Mouse (Mus musculus): ENCODE measurements at regions not wholly inside any gene's neighbourhood (a gene's known extent, or its start where the extent isn't known, plus 50 kb on each side); places are given as distances from the start of the nearest gene placed in this dataset.
A peak's percentile ranks its signal among the peaks of the same experiment; 100 is the strongest.

DNA sequence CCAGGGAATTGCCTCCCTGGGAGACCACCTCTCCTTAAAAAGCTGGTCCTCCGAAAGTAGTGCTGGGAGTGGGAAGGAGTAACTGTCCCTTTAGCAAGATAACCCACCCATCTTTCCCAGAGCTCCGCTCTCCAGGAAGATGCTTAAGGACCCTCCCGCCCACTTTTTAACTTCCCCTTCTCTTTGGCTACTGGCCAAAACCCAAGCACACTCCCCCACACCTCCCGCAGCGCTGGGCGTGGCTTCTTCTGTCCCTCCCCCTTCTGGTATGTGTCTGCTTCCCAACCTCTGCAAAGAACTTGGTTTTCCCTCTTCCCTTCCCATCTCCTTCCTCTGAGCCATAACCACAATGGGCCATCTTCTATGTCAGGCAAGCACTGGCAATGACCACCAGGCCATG lies 85.4 kb downstream of the Rpap3 start:
- no peak for DNase-seq

DNA sequence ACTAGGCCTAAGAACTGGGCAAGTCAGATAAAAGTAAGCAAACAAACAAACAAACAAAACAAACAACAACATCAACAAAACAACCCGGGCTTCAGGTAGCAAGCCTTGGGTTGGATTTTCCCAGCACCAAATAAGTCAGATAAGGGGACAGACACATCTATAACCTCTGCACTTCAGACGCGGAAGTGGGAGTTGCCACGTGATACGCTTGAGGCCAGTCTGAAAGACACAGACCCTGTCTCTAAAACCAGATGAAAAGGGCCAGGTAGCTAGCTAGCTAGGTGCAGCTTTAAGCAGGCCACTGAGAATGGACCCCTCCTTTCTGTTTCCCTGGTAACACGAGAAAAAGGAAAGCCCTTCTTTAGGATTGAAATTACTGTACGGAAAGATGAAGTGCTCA lies 85.9 kb downstream of the Rpap3 start:
- DNase-seq, result no peak

DNA sequence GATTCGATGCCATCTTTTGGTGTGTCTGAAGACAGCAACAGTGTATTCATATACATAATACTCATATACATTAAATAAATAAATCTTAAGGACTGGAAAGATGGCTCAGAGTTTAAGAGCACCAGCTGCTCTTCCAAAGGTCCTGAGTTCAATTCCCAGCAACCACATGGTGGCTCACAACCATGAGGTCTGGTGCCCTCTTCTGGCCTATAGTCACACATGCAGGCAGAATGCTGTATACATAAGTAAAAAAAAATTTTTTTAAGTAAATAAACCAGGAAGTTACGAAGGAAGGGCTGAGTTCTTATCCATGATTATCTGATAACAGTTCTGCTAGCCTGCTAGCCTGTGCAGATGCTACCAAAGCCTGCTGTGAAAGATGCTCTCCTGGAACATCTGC lies 93.3 kb downstream of the Rpap3 start:
- DNase-seq, result no peak

DNA sequence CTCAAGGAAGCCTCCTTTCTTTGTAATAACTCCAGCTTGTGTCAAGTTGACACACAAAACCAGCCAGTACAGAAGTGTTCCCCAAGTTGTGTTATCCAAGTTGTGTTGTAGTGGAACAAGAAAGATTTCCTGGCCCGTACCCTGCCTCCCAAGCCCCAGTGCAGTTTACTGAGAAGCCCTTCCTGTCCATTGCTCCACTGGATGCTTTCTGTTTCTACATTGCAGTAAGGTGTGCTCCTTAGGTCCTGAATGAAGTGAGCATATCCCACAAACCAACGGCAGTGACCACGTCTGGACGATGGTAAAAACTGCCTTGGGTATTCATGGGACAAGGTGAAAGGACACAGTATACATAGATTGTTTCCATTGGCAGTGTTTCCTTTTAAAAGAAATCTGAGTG lies 94.9 kb downstream of the Rpap3 start:
- no peak for DNase-seq

DNA sequence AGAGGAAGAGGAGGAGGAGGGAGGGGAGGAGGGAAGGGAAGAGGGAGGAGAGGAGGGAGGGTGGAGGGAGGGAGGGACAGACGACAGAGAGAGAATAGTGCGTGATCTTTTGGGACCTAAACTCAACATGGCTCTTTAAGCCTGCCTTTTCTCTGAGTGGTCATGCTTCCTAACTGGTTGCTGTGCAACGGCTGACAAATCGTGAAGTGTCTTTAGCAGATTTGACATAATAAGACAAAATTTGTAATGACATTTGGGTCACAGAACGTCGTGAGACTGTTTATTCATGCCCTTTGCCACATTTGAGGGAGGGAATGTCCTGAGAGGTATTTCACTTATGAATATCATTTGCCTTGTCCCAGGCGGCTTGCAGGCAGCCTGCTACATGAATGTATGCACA lies 96.1 kb downstream of the Rpap3 start:
- DNase-seq, result no peak

DNA sequence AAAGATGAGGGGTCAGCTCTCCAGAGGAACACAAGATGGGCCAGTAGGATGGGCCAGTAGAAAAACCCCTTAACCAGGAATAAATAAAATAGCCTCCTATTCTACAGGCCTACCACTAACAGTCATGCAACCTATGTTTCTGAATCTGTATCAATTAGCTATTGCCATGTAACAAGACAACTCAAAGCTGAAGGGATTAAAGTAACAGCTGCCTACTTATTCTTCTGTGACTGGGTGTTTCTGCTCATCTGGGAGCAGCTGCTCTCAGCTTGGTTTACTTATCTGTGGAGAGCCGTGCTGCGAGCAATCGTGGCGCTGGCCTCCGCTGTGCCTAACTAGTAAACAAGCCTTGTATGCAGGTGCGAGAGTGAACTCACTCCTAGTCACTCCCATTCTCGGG lies 97.0 kb downstream of the Rpap3 start:
- no peak for DNase-seq

DNA sequence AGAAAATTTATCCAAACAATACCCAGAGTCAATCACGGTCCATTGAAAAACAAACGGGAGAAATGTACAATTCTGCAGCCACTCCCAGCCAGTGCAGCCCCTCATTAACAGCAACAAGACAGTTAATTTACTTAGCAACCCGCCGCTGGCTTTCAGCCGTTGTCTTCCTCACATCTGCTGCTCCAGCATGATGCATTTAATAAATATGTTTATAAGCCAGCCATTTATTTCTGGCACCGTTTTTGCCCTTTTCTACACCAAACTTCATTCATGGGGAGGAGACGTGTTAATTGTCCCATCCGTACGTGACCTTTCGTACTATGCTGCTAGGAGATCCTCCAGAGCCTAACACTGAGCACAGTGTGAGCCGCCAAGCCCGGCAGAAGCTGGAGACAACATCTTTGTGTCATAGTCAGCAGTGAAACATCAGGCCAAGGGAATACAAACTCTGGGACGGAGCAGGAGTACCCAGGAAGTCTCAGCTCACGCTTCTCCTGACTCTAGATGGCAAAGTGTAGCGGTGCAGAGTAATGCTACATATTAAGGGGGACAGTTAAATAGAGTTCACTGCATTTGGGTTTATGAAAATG lies 97.9 kb downstream of the Rpap3 start:
- DNase-seq, result peak; percentile 31 to 37

DNA sequence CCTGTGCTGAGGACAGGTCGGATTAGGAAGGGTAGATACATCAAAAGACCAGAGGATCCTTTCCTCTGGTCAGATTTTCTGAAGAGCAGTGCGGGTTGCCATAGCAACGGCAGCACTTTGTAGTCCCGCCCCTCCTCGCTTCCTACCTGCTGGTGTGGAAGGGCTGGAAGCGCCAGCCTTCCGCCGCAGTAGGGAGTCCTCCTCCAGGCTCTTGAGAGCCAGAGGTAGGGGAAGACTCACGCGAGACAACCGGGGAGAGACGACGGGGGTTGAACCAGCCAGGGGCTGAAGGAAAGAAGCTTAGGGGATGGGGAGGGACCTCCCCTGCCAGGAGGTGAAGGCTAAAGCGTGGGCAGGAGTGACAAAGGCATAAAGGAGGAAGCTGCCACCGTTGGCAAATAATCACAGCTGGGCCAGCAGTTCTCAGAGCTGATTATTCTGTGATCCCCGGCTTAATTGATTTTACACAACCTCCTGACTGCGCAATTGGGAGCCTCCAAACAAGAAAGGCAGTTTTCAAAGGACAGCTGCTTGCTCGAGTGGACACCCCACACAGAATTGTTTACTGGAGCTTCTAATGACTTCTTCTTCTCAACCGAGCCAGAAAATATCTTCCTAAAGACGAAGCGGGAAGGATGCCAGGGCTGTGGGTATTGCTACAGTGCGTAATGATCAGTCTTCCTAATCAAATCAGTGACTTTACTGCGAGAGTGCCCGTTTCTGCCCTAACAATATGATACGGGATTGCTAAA lies 98.8 kb downstream of the Rpap3 start:
- DNase-seq, result peak; percentile 90 to 91

DNA sequence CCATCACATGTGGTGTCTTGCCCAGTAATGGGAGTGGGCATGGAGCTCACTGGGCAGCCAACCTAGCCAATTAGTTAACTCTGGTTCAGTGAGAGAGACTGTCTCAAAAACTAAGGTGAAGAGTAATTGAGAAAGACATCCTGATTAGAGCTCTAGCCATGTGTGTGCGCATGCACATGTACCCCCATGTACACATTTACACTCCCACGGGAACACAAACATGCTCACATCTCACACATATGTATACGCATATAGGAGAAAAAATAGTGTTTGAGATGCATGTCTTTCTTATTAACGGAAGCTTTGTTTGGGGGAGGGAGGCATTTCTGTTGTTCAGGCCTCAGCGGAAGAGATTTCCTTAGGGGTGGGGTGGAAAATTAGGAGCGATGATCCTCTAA lies 99.4 kb downstream of the Rpap3 start:
- peak; percentile 46 to 65 for DNase-seq

DNA sequence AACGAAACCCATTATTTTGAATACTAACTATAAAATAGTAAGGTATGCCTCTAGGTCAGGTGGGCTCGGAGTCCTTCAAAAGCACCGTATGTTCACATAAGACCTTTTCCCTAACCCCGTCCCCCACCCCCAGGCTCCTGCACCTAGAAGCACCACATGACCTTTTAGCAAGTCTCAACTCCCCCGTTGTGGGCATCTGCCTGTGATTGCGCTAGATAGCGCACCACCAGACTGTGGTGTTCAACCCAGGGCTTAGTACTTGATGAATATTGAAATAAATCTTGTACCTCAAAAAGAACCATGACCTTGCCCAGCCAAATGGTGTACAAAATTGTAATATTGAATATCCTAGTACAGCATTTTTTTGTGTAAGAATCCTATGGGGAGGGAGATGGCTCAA lies 99.8 kb downstream of the Rpap3 start:
- DNase-seq, result peak in 1 of 2 experiments; percentile 24

DNA sequence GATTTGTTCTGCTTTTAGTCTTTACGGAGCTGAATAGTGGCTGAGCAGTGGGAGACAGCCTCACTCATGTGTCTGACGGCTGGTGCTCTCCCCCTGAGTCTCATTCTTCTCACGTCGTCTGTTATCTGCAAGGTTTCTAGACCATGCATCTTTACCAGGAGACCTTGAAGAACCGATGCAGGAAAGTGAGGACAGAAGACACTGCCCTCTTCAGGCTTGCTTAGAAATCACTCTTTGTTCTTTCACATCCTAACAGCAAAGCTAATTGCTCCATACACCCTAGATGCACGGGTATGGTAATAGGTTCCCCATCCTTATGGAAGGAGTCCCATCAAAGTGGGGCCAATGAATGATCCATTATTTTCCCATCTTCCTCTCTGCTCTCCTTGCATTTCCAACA lies 102.1 kb downstream of the Rpap3 start:
- peak in 1 of 2 experiments; percentile 30 for DNase-seq

DNA sequence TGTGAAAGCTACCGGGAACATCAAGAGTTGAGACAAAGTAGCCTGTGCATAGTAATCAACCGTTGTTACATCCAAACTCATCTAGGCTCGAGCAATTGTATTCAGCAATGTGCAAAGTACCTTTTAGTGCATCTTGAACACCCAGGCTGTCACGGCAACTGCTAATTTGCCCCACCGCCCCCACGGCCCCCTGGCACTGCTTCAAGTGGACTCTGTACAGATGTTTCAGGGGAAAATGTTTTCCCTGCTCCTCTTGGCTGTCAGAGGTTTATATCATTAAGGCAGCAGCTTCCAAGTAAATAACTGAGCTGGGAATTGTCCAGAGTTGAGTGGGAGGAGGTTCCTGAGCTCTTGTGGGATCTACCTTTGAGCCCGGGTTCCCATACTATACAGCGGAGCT lies 107.4 kb downstream of the Rpap3 start:
- DNase-seq, result no peak

DNA sequence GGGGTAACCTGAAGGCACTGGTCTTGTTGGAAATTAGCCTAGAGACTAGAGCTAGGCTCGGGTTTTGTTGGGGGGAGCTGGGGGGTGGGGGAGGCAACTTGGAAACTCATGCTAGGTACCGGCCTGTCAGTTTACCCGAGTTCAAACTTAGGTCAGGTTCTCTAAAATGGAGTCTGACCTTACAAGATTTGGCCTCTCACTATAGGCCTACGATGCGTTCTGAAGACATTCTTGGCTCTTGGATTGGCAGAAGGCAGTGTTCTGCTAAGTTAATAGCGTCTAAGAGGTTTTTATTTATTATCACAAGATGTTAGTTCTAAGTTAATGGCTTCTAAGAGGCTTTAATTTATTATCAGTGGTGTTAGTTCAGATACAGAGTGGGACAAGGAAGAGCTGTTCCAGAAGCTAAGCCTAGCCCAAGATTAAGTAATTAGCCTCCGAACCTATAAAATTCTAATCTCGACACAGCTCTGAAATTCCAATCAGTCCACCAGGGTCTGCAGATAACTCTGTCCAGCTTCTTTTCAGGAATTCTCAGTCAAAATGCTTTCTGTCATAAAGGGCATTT lies 109.0 kb downstream of the Rpap3 start:
- DNase-seq, result no peak

DNA sequence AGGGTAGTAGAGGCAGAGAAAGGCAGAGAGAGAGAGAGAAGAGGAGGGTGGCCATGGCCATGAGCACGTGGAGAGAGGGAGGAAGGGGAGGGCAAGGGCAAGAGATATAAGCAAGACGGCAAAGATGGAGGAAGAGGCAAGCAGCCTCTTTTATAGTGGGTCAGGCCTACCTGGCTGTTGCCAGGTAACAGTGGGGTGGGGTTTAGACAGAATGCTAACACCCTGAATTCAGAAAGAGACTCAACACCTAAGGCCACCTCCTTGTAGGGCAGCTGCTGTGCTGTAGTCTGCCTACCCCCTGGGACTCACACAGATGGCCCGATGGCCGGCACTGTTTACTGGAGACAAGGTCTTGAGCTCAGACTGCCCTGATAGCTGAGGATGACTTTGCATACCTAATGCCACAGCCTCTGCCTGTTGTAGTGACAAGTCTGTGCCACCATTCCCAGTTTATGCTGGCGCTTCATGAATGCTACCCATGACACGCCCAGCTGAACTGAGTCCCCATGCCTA lies 110.3 kb downstream of the Rpap3 start:
- peak; percentile 25 to 28 for DNase-seq

DNA sequence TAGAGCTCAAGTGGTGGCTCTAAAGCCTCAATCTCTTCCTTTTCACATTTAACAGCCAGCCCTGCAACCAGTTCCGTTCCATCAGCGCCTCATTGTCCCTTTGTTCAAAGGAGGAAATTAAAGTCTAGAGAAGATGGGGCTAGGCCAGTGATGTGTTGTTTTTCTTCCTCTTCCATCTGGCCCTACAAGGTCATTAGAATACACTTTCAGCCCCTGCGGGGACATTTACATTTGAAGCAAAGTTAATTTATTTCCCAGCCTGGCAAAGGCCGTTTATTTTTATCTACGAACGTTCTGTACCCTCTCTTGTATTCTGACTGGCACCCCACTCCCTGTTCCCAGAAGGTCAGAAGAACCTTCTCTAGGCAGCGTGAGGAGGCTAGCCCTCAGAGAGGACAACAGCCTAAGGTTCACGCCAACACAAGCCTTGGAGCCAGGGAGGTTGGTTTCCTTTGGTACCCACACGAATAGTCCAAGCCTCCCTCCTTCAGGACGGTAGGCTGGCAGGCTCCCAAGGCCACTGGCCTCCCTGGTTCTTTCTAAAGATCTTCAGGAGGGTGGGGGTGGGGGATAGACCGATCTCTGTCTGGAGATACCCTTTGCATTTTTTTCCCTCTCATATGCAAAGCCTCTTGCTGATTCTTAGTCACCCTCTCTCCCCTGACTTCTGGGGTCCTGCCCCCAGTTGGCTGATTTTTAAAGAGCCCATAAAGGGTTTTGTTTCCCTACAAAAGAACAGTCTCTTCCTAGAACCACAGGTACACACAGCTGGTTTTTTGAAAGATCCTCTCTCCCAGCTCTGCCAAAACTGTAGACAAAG lies 111.6 kb downstream of the Rpap3 start:
- peak in 1 of 2 experiments; percentile 13 for DNase-seq

DNA sequence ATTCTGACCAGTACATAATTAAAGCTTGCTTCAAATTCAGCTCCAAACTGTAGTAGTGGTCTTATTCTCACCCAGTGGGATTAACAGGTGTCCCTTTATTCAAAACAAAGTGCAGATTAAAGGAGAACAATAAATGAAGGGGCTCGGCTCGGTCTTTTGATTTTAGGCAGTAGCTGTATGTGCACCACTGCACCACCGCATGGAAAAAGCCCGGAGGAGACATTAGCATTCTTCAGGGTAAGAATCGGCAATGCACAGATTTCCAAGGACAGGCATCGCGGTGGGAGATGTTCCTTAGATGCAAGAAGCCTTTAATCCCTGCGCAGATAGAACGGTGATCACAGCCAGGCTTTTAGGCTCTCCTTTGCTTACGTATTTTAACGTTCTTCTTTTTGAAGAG lies 112.8 kb downstream of the Rpap3 start:
- no peak for DNase-seq

DNA sequence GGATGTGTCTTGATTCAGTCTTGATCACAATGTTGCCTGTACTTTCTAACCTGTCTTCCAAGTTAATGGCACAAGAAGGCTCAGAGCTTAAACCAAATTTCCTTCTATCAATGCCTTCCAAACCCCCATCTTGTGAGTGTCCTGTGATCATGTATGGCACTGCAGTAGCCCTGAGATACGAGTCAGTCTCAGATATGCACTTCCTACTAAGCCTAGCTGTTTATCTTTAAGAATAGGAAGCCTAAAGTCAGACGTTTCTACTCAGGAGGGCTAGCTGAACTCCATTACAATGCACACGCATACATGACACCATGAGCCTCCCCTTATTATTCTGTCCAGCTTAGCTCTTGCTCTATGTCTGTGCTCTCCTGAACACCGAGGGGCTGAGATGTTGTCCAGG lies 114.2 kb downstream of the Rpap3 start:
- no peak for DNase-seq

DNA sequence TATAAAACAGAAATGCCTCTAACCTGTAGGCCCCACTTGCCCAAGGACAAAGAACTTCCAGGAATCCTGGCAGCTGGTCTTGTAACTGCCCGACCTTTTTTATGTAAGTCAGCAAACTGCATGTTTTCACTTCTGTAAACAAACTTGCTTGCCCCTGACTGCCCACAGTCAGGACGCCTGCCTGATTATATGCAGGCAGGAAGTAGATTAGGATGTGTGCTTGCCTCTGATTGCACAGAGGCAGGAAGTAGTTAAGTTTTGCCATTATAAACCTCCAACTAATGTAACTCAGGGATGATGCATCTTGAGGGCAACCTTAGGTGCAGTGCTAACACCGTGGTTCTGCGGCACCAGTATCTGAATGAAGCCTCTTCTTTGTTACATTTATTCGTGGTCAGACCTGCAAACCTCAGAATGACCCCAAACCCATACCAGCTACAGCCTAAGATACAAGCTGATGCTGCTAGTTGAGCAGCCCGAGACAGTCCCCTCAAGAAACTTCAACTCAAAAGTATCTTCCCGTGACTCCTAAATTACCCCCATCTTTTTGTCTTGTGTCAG lies 114.8 kb downstream of the Rpap3 start:
- no peak for DNase-seq

DNA sequence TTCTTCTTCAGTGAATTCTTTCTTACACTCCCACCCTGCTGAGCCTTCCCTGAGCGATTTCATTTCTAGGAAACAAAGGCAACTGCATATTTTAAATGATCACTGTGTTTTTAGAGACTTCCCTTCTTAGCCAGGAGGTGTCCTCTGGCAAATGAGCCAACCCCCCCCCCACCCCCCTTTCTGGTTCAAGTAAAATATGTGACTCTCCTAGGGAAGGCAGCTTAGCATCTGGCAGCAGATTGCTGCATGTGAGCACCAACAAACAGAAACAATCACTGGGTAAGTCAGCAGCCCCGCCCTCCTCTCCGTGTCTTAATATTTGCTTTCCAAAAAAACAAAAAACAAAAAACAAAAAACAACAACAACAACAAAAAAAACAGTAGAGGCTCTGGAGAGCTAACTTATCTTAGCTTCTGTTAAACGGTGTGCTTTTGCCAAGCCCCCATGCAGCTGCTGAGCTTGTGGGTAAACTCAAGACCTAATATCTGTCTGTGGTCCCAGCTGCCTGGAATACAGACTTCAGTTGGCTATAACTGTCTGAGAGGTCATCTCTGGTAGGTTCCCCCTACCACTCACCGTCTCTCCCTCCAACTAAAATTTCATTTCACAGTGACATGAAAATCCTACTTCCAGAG lies 117.9 kb downstream of the Rpap3 start:
- DNase-seq, result no peak

DNA sequence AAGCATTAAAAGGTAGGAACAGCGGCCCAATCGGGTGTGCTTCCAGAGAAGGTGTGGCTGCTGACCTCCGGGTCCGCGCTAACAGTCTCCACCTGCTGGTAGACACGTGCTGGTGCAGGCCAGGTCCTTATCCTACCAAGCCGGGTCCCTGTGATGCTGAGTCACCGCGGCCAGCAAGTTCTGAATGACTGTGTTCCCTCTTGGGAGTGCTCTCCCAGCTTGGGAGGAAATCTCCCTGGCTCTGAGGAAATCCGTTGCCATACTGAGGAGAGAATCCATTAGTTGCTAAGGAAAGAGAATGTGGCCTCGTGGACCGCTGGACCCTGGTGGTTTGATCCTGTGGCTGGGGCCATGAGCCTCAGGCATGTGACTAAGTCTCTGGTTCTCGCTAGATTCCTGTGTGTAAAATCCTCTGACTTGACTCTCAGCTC lies 123.9 kb downstream of the Rpap3 start:
- DNase-seq, result peak; percentile 89 to 90

DNA sequence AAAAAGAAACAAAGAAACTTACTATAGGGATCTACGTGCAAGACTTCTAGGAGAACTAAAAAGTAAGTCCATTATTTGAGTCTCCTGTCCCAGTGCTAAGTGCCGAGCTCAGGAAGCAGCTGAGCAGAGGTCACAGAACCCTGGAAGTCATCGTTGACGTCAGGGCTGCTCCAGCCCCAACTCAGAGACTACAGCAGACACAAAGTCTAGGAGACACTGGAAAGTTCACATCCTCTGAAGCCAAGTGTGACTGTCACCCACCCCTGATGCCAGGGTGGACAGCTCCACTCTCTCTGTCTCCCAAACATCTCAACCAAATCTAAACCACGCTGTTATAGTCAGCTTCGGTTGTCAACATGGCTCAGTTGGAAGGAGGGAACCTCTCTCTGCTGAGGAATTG lies 124.9 kb downstream of the Rpap3 start:
- no peak for DNase-seq

DNA sequence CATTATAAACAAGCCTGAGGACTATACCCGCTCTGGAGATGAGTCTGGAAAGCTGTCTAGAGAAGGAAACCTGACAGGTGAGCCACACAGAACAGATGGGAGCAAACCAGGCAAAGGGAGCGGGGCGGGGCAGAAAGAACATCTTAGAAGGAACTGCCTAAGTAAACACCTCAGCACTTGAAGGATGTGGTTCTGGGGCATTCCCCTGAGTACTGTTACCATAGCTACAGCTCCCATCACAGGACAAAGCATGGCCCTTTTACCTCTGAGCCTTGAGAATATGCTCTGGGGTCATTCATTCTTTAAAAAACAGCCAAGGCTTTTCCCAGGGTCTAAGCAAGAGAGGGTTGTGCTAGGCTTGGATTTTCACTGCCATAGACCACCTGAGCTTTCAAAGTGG lies 127.6 kb downstream of the Rpap3 start:
- no peak for DNase-seq

DNA sequence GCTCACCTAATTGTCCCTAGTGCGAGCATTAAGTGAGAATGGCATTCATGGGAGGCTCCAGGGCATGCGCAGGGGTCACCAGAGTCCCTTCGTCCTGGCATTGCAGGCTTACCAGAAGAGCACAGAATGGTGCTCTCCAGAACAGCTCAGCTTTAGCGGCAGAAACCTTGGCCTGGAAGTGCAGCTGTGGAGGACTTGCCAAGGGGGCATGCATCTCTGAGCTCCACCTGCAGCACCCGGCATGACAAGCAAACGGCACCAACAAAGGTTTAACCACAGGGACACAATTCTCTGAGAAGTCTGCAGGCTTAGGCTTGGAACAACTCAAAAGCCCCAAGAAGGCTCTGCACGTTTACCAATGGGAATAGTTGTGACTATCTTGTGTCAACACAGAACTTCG lies 128.4 kb downstream of the Rpap3 start:
- no peak for DNase-seq
